Mouse (Mus musculus) ovary, postnatal 36 days (tissue): ENCODE measurements at regions not wholly inside any gene's neighbourhood (a gene's known extent, or its start where the extent isn't known, plus 50 kb on each side); places are given as distances from the start of the nearest gene placed in this dataset.

Source experiments
- DNase-seq: peaks from one replicate; pipeline ENCODE4 v3.0.0; 2022; ENCODE audit warnings: low spot score, mixed read lengths

- DNase-seq: no peak
These were observed 137.8 kb downstream of the Pfkfb3 start for GRCm38 (mm10) chr2:11416122-11416521.

- DNase-seq: no peak
These were observed 141.4 kb downstream of the Pfkfb3 start for GRCm38 (mm10) chr2:11412521-11412920.

GRCm38 (mm10) chr2:11408497-11408896 is 145.4 kb downstream of the Pfkfb3 start:
- no peak for DNase-seq

- no peak for DNase-seq
These were observed 147.7 kb downstream of the Pfkfb3 start for GRCm38 (mm10) chr2:11406103-11406615.

GRCm38 (mm10) chr2:11402218-11402848 is 151.5 kb downstream of the Pfkfb3 start:
- no peak for DNase-seq

GRCm38 (mm10) chr2:11399411-11399810 is 154.5 kb downstream of the Pfkfb3 start:
- no peak for DNase-seq

- DNase-seq: no peak
These were observed 154.9 kb downstream of the Pfkfb3 start for GRCm38 (mm10) chr2:11398949-11399348.

GRCm38 (mm10) chr2:11398391-11398790 is 155.5 kb downstream of the Pfkfb3 start:
- no peak for DNase-seq

- DNase-seq: no peak
These were observed 157.0 kb downstream of the Pfkfb3 start for GRCm38 (mm10) chr2:11396835-11397234.

GRCm38 (mm10) chr2:11394675-11395349 is 159.1 kb downstream of the Pfkfb3 start:
- DNase-seq: no peak

- DNase-seq: no peak
These were observed 162.2 kb downstream of the Pfkfb3 start for GRCm38 (mm10) chr2:11391725-11392124.

- no peak for DNase-seq
These were observed 163.1 kb downstream of the Pfkfb3 start for GRCm38 (mm10) chr2:11390667-11391334.

GRCm38 (mm10) chr2:11387623-11388022 is 166.3 kb downstream of the Pfkfb3 start:
- DNase-seq: no peak

- no peak for DNase-seq
These were observed 170.1 kb downstream of the Pfkfb3 start for GRCm38 (mm10) chr2:11383815-11384214.

- DNase-seq: no peak
These were observed 176.7 kb downstream of the Pfkfb3 start for GRCm38 (mm10) chr2:11377213-11377612.

GRCm38 (mm10) chr2:11375726-11376454 is 178.0 kb downstream of the Pfkfb3 start:
- no peak for DNase-seq

- peak; percentile 13 for DNase-seq
These were observed 178.8 kb downstream of the Pfkfb3 start for GRCm38 (mm10) chr2:11375092-11375491.

GRCm38 (mm10) chr2:11370273-11370672 is 183.6 kb downstream of the Pfkfb3 start:
- no peak for DNase-seq

GRCm38 (mm10) chr2:11367319-11367718 is 186.6 kb downstream of the Pfkfb3 start:
- no peak for DNase-seq

- no peak for DNase-seq
These were observed 188.1 kb downstream of the Pfkfb3 start for GRCm38 (mm10) chr2:11365815-11366214.

GRCm38 (mm10) chr2:11365371-11365770 is 188.5 kb downstream of the Pfkfb3 start:
- no peak for DNase-seq

GRCm38 (mm10) chr2:11364111-11364510 is 189.8 kb downstream of the Pfkfb3 start:
- no peak for DNase-seq
